Mouse (Mus musculus) 3134 (cell line): ENCODE data around the gene Ltf.

Experiments
- DNase-seq: peaks from one replicate; pipeline ENCODE4 v3.0.0-alpha.2; 2011; ENCODE audit warnings: low spot score; ENCODE audit not compliant: insufficient read length; ENCODE audit errors: extremely low read depth

Ltf gene

DNA sequence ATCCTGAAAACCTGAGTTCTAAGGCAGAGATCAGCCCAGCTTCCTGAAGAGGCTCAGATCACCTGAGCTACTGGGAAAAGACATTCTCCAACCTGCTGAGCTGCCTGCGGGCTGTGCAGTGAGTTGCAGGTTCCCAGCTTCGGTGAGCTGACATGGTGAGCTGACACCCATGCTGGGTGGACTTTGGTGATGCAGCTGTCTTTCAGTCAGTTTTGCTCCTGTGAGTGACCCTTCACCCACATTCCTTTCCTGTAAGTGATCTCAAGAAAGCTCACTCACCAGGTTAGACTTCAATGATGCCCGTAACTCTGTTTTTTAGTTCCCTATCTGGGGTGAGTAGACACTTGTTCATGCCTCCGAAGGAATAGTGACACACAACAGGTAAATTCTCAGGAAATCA, 66.3 kb downstream of the Ltf start:
- no peak for DNase-seq

DNA sequence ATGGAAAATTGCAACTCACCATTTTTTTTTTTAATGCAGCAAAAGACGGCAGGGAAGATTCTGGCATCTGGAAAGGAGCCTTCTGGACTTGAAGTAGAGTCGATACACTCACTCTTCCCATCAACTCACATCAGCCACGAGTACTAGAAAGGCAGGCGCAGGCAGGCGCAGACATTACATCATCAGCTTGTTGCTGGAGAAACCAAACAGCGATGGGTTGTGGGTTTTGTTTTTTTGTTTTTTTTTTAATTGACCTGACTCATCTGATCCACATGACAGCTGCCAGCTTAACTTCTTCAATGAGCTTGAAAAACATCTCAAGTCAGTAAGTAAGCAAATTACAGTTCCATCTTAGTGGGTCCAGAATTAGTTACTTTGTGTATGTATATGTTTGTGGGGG, 67.1 kb downstream of the Ltf start:
- DNase-seq: no peak

DNA sequence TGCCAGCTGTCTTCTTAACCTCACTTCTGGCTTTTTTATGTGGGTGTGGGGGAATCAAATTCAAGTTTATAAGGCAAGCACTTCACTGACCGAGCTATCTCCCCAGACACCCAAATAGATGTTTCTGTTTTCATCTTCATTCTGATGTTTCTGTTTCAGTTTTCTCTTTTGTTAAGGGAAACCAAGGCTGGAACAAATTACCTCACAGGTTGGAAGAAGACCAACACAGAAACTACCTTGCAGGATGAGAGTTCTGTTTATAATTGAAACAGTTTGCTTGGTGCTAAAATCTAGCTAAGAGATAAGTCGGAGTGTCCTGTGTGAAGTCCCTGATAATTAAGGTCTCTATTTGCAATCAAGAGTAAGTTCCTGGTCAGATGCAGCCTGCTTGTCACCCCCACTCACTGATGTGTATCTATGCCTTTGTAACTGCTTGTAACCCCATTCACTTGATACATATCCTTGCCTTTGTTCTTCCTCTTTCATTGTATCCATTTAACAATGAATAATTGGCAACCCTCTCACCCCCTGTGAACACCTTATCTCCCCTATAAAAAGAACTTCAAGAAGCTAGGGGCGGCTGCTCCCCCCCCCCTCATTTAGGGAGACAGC, 68.0 kb downstream of the Ltf start:
- DNase-seq: no peak

DNA sequence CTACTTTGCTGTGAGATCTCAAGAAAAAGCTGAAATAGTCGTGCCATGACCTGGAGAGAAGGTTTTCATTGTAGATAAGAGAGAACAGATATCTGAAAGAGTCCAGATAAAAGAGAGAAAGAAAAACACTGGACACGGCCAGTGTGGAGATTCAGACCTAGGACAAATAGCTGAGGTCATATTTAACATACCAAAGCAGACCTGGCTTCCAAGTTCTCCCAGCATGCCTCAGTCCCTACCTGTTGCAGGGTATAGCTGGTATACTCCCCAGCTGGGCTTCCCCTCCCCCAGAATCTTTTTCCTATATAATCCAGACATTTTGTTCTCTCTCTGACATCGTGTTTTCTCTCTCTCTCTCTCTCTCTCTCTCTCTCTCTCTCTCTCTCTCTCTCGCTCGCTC, 68.9 kb downstream of the Ltf start:
- DNase-seq: no peak

DNA sequence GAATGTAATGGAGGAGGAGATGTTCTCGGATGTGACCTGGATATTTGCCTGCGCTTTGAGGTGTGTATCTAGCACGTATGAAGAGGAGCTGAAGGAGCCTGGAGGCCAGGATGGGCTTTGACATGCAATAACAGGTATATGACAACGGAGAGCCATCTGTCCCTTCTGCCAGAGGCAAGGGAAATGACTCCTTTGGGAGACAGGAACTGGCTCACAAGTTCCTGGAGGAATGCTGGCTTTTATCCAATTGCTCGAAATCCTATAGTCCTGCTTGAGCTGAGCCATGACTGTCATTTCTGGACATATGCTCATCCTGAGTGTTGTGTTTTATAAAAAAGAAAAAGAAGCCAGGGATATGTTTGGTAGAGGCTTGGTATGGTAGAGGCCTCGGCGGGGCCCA, 69.8 kb downstream of the Ltf start:
- DNase-seq: no peak
